Mouse (Mus musculus) thymus, postnatal 10 days (tissue): ENCODE results near the gene Pfas.
A peak's percentile ranks its signal among the peaks of the same experiment; 100 is the strongest.
"Not testable (repeated sequence)": the region's sequence is repeated elsewhere in the genome, so short reads cannot be mapped to it uniquely, and the experiment has no call there.

ENCODE experiments used
- DNase-seq, 2 experiments: peaks; one replicate each; pipeline ENCODE4 v3.0.0; 2021; ENCODE audit warnings: low spot score in 2 of 2

Gene Pfas

GRCm38 (mm10) chr11:68970232-68970631, 38.0 kb downstream of the Pfas start:
- no peak for DNase-seq

GRCm38 (mm10) chr11:68968752-68969151, 39.5 kb downstream of the Pfas start:
- no peak for DNase-seq

- DNase-seq, result peak; percentile 86 to 87
These were observed 40.6 kb downstream of the Pfas start, which contains the start of gene Slc25a35 for GRCm38 (mm10) chr11:68967337-68968282. Gene Slc25a35 (plus strand): TSS chr11:68968131.

- no peak for DNase-seq
These were observed 41.7 kb downstream of the Pfas start for GRCm38 (mm10) chr11:68966554-68966953.

GRCm38 (mm10) chr11:68965845-68966244, 42.4 kb downstream of the Pfas start:
- peak; percentile 43 to 74 for DNase-seq

- no peak for DNase-seq
These were observed 43.2 kb downstream of the Pfas start for GRCm38 (mm10) chr11:68965050-68965449.

DNA sequence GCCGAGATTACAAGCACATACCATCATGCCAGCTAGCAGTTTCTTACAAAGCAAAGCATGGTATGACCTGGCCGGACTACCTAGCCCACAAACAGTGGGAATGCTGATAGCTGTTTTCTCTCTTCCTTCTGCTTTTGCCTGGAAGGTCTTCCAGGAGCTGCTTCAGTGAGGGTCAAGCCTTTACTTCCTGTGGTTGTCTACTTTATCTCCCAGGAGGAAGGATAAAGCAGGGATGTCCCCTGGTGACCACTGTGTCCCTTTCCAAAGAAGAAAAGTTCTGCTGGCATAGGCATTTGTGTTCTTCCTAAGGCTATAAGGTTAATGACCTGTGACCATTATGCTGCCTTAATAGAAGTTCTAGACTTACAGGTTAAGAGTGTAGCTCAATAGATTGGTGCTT, 44.9 kb downstream of the Pfas start:
- no peak for DNase-seq

GRCm38 (mm10) chr11:68962159-68962558, 46.1 kb downstream of the Pfas start:
- not testable (repeated sequence) for DNase-seq

- DNase-seq, result no peak
These were observed 46.7 kb downstream of the Pfas start for GRCm38 (mm10) chr11:68961596-68961995.

DNA sequence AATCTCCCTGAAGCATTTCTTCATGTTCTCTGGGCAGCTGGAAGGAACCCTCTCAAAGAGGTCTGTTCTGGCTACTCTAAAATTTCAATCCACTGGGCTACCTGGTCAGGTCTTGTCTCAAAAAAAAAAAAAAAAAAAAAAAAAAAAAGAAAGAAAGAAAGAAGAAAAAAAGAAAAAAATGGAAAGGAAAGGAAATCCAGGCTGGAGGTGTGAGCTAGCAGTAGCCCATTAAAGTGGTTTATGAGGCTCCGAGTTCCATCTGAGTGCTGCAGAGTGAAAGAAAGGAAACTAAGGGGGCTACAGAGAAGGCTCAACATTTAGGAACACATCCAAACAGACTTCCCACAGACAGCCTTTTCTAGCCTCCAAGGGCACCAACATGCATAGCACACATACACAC, 50.3 kb downstream of the Pfas start:
- no peak for DNase-seq

- DNase-seq, result no peak
These were observed 51.0 kb downstream of the Pfas start, which contains the start of gene Arhgef15 for GRCm38 (mm10) chr11:68957308-68957707. Gene Arhgef15 (minus strand): TSS chr11:68957480.

GRCm38 (mm10) chr11:68956697-68957096, 51.6 kb downstream of the Pfas start:
- no peak for DNase-seq

- DNase-seq, result no peak
These were observed 52.2 kb downstream of the Pfas start for GRCm38 (mm10) chr11:68956107-68956506.

GRCm38 (mm10) chr11:68955473-68955872, 52.8 kb downstream of the Pfas start:
- DNase-seq, result no peak

DNA sequence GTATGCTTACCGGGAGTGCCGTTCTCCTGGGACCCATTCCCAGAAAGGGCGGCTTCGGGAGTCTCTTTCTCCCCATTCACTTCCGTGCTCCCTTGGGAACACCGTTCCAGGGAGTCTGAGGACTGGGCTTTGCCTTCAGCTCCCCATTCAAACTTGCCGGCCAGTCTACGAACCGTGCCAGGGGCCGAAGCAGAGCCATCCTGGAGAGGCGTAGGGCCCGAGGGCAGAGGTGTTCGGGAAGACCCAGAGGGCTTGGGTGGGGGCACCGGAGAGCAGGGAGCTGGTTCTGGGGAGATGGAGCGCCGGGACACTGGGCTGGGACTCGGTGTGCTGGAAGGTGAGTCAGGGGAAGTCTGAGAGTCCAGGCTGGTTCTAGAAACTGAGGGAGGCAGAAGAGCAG, 53.9 kb downstream of the Pfas start:
- no peak for DNase-seq

- DNase-seq, result no peak
These were observed 54.4 kb downstream of the Pfas start for GRCm38 (mm10) chr11:68953903-68954302.

- DNase-seq, result no peak
These were observed 60.7 kb downstream of the Pfas start for GRCm38 (mm10) chr11:68947542-68947993.

- no peak for DNase-seq
These were observed 61.3 kb downstream of the Pfas start for GRCm38 (mm10) chr11:68946806-68947440.

GRCm38 (mm10) chr11:68946001-68946400, 62.3 kb downstream of the Pfas start:
- DNase-seq, result no peak

GRCm38 (mm10) chr11:68945245-68945644, 63.0 kb downstream of the Pfas start:
- no peak for DNase-seq

GRCm38 (mm10) chr11:68942731-68943130, 65.5 kb downstream of the Pfas start:
- no peak for DNase-seq

- no peak for DNase-seq
These were observed 67.7 kb downstream of the Pfas start for GRCm38 (mm10) chr11:68940516-68940915.
